Mouse (Mus musculus) left cerebral cortex, adult 2 months (tissue): ENCODE data around the gene Nrtn. TPM values are rescaled to one million over a fixed set of nuclear protein-coding genes. Genes with fewer than 3 reads are reported as not detected.

Experiments
- DNase-seq, 2 experiments: peaks; one replicate each; pipeline ENCODE4 v3.0.0; 2021 to 2022; ENCODE audit warnings: low spot score in 2 of 2, mixed read lengths in 1 of 2; ENCODE audit errors: extremely low spot score in 1 of 2
- H3K27ac ChIP-seq: fragments of 200-600 bp; 2 replicates; pipeline ENCODE4 v1.8.1; 2022
- H3K4me3 ChIP-seq: fragments of 200-600 bp; 2 replicates; pipeline ENCODE4 v1.8.1; 2022
- CTCF ChIP-seq: fragments of 200-600 bp; IDR thresholded peaks from 2 replicates; pipeline ENCODE4 v1.8.1; 2022; ENCODE audit warnings: antibody characterized with exemption, mild to moderate bottlenecking, moderate library complexity
- intact Hi-C: fragments of 180-260 bp; cut with DNase I; formaldehyde crosslinking; loops from one replicate; pipeline ENCODE4 v1.15.1; 2025
- total RNA-seq, 2 experiments: library from RNA; stranded (reverse); gene quantifications; 2 replicates each; pipeline ENCODE4 v1.2.3; 2021

The Nrtn gene
- total RNA-seq, 2 experiments from 2014 or later = 4.1 to 4.5 TPM

GRCm38 (mm10) chr17:56736534-56736933 is 20.8 kb downstream of the Nrtn start:
- TF ChIP-seq CTCF = peak; percentile 27
- H3K27ac ChIP-seq = no peak overlapping the region
- intact Hi-C loops = no loop called here
- no peak overlapping the region for H3K4me3 ChIP-seq
- no peak for DNase-seq

- Histone ChIP-seq H3K27ac (no peak overlapping the region), H3K4me3 (no peak overlapping the region)
- no peak for TF ChIP-seq CTCF
- intact Hi-C loops = no loop called here
- no peak for DNase-seq
Observed at GRCm38 (mm10) chr17:56729656-56730055, 27.7 kb downstream of the Nrtn start.

DNA sequence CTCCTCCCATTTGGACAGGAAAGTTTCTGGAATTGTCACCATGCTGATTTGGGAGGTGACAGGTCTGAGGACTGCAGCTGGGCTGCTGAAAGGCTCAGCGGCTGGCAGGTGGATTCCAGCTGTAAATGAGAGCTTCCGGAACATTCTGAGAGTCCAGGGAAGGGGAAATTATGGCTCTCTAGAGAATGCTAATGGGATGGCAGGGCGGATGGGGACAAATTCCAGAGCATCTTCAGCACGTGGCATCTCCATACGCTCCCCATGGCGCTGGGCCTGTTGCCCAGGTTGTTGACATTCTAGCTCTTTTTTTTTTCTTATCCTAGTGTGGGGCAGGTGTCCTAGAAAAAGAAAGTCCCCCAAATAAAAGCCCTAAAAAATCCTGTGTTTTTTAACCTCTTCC is 28.2 kb downstream of the Nrtn start:
- Histone ChIP-seq H3K4me3 (no peak overlapping the region), H3K27ac (no peak overlapping the region)
- no peak for DNase-seq
- intact Hi-C loops = no loop called here
- no peak for TF ChIP-seq CTCF

DNA sequence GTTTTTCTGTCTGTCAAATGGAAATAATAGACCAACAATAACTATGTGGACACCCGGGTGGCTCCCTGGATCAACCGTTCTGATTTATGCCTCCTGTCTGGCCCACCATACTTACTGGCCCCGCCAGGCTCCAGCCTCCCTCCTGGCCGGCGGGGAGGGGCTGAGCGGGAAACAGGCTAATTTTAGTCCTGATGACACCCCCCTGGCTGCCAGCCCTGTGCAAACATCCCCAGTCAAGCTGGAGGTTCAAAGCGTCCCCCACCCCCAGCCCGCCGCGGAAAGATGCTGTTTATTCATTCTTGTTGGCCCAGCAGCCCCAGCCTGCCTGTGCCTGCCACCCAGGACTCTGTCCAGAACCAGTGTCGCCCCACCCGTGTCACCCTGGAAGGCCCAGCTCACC is 29.2 kb downstream of the Nrtn start:
- intact Hi-C loops = no loop called here
- DNase-seq = no peak
- no peak overlapping the region for H3K4me3 ChIP-seq
- TF ChIP-seq CTCF = no peak
- no peak overlapping the region for H3K27ac ChIP-seq

DNA sequence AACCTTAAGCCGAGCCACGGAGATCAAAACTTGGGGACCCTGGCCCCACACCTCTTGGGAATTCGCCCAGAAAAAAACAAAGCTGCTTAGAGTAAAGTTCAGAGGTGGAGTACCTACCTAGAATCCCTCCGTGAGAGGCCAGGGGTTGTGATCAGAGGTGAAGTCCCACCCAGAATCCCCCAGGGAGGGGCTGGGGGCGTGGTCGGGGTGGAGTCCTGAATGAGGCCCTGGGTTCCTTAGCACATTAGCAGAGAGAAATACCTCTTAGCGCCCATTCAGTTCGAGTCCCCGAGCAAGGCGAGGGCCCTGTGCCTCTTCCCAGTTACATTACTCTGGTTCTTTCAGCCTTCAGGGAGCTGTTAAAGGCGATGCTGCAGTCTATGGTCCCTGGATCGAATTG is 29.7 kb downstream of the Nrtn start:
- intact Hi-C loops = no loop called here
- H3K27ac ChIP-seq = no peak overlapping the region
- DNase-seq = no peak
- TF ChIP-seq CTCF = no peak
- no peak overlapping the region for H3K4me3 ChIP-seq

- intact Hi-C loops = no loop called here
- no peak for DNase-seq
- no peak for TF ChIP-seq CTCF
- no peak overlapping the region for H3K27ac ChIP-seq
- H3K4me3 ChIP-seq = no peak overlapping the region
Observed at GRCm38 (mm10) chr17:56727029-56727649, 30.2 kb downstream of the Nrtn start.

DNA sequence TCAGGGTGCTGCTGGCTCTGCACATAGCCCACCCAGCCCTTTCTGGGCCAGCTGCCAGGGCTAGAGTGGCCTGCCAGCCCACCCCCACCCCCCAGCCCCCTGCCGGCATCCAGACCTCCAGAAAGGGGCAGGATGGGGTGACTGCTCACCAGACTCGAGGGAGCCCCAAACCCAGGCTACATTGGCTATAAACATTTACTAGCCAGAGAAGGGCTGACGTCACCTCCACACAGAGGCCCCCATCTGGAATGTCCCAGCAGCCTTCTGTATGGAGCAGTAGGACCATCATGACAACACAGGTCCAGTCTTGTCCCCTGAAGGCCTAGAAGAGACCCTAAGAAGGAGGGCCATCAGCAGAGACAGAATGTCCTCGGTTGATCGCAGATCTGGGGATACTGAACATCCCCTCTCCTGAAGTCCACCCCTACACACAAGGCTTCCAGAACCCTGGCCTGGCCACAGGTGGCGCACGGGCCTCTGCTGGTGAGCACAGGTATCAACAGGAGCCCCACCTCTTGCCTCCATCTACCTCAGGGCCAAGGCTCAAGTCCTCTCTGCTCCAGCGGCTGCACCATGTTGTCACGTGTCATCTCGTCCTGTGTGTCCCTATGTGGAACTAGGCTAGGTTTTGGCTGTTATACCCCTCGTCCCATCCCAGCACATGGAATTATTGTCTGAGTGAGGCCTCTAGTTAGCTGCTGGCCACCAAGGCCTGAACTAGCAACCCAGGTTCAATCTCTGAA is 33.7 kb downstream of the Nrtn start:
- intact Hi-C loops = no loop called here
- DNase-seq = no peak
- H3K27ac ChIP-seq = no peak overlapping the region
- no peak overlapping the region for H3K4me3 ChIP-seq
- TF ChIP-seq CTCF = no peak; the same call in 1 of the 2 replicates

- DNase-seq = no peak
- H3K4me3 ChIP-seq = no peak overlapping the region
- intact Hi-C loops = no loop called here
- TF ChIP-seq CTCF = no peak
- no peak overlapping the region for H3K27ac ChIP-seq
Observed at GRCm38 (mm10) chr17:56722441-56722840, 34.9 kb downstream of the Nrtn start.

- intact Hi-C loops = loop anchor here (1.0 to 5.0 kb wide), 3 partner anchors 40 to 45 kb away; partner anchors contain the start of genes Nrtn and Ranbp3
- TF ChIP-seq CTCF = no peak
Observed at GRCm38 (mm10) chr17:56717363-56718058, 39.8 kb downstream of the Nrtn start, which contains the start of the genes Ndufa11 and Vmac. Gene Ndufa11 (plus strand): TSS chr17:56717767. Gene Vmac (minus strand): TSS chr17:56718022.

DNA sequence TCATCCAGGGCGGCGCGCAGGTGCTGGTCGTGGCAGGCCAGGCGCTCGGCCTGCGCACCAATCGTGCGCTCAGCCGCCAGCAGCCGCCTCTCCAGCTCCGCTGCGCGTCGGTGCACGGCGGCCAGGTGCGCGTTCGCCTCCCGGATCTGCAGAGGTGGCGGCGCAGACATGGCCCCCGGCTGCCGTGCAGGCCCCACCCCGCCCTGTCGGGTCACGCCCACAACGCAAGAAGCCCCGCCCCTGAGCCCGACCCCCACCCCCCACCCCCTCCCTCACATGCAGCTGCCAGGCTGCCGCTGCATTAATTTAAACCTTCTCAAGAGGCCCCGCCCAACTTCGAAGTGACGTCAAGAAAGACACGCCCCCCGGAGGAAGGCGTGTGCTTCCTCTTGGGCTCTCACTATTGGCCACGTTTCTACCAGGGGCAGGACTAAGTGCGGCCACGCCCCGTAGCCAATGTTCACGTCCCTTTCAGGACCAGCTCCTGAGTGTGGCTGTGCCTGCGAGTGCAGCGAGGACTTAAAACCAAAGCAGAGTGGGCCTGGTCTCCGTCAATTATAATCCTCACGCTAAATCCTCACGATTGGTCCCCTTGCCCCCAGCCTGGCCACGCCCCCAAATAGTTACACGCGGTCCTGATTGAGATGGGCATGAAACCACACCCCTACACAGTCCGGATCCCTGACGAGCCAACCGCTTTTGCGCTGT is 40.5 kb downstream of the Nrtn start:
- intact Hi-C loops = loop anchor here (1.0 to 5.0 kb wide), 3 partner anchors 40 to 46 kb away; partner anchors contain the start of genes Nrtn and Ranbp3
- H3K27ac ChIP-seq = peak overlapping the region; percentile 93
- H3K4me3 ChIP-seq = peak overlapping the region; percentile 93
- DNase-seq = peak; percentile 94 to 96
- TF ChIP-seq CTCF = no peak

More at GRCm38 (mm10) chr17:56717363-56718058, 39.8 kb downstream of the Nrtn start, which contains the start of the genes Ndufa11 and Vmac:
- DNase-seq = peak; percentile 86 to 93
- Histone ChIP-seq H3K27ac (peak within 1 kb of the TSS; percentile 93), H3K4me3 (peak within 1 kb of the TSS; percentile 93)

GRCm38 (mm10) chr17:56715914-56716654 is 41.2 kb downstream of the Nrtn start:
- Histone ChIP-seq H3K4me3 (peak overlapping the region; percentile 93), H3K27ac (peak overlapping the region; percentile 90)
- no peak for TF ChIP-seq CTCF
- intact Hi-C loops = loop anchor here (2.0 to 5.0 kb wide), 2 partner anchors 44 to 47 kb away; partner anchors contain the start of gene Ranbp3
- no peak for DNase-seq
